Mouse (Mus musculus) embryonic facial prominence, embryonic 11.5 days (tissue): ENCODE results near the gene Ifna7. TPM values are rescaled to one million over a fixed set of nuclear protein-coding genes. Genes with fewer than 3 reads are reported as not detected.
"Not testable (repeated sequence)": the region's sequence is repeated elsewhere in the genome, so short reads cannot be mapped to it uniquely, and the experiment has no call there.

Experiments used
- ATAC-seq: fragments of 200-750 bp; cut with Nextera tagmentation; replicated peaks from 2 replicates; pipeline ENCODE4 v1.8.0; 2017; ENCODE audit warnings: low read depth; ENCODE audit not compliant: insufficient number of reproducible peaks, low FRiP score, low TSS enrichment
- DNase-seq: peaks from one replicate; pipeline ENCODE4 v3.0.0-alpha.2; 2015; ENCODE audit warnings: low spot score
- H3K27ac ChIP-seq: fragments of 300-500 bp; sonication (generic); replicated peaks from 2 replicates; pipeline ENCODE4 v1.5.1; 2014; ENCODE audit warnings: mild to moderate bottlenecking, low read depth, low read length, control low read depth
- H3K27me3 ChIP-seq: fragments of 300-500 bp; sonication (generic); 2 replicates; pipeline ENCODE4 v1.6.1; 2014; ENCODE audit warnings: mild to moderate bottlenecking, low read length, moderate library complexity, mixed read lengths; ENCODE audit not compliant: control insufficient read depth, insufficient read depth
- H3K36me3 ChIP-seq: fragments of 300-500 bp; sonication (generic); replicated peaks from 2 replicates; pipeline ENCODE4 v1.6.1; 2014; ENCODE audit warnings: low read depth, mild to moderate bottlenecking, low read length, moderate library complexity, mixed read lengths; ENCODE audit not compliant: control insufficient read depth, insufficient read depth
- H3K4me1 ChIP-seq: fragments of 300-500 bp; sonication (generic); 2 replicates; pipeline ENCODE4 v1.6.1; 2014; ENCODE audit warnings: low read length, mixed read lengths; ENCODE audit not compliant: control insufficient read depth, insufficient read depth
- H3K4me2 ChIP-seq: fragments of 300-500 bp; sonication (generic); 2 replicates; pipeline ENCODE4 v1.6.1; 2014; ENCODE audit warnings: low read depth, mild to moderate bottlenecking, control low read depth, low read length, moderate library complexity
- H3K4me3 ChIP-seq: fragments of 300-500 bp; sonication (generic); 2 replicates; pipeline ENCODE4 v1.5.1; 2014; ENCODE audit warnings: low read depth, low read length, control low read depth
- H3K9ac ChIP-seq: fragments of 300-500 bp; sonication (generic); replicated peaks from 2 replicates; pipeline ENCODE4 v1.6.1; 2014; ENCODE audit warnings: mild to moderate bottlenecking, control low read depth, low read length
- H3K9me3 ChIP-seq: fragments of 300-500 bp; sonication (generic); replicated peaks from 2 replicates; pipeline ENCODE4 v1.6.1; 2016; ENCODE audit warnings: mild to moderate bottlenecking, low read length, inconsistent platforms, mixed read lengths; ENCODE audit not compliant: control insufficient read depth
- WGBS: fragments of 180-500 bp; shearing (Covaris S2); extraction: QIAGEN DNeasy Blood & Tissue Kit; methylation state at CpG from one replicate; pipeline ENCODE4 v1.1.7; 2014; 5-methylcytosine and 5-hydroxymethylcytosine counted together
- polyA plus RNA-seq: library from polyadenylated mRNA; unstranded; fragments of >200 nt; fragmentation: Nextera tagmentation; extraction: Ambion mirVana; gene quantifications from 2 replicates; pipeline ENCODE4 v1.2.1, GENCODE M21; 2014

Ifna7 gene
- polyA plus RNA-seq, 1 experiment from 2014 or later = not detected

GRCm38 (mm10) chr4:88788402-88788801, 27.6 kb upstream of the Ifna7 start, which contains the start of gene Gm13277:
Gene Gm13277, plus strand, starts transcription at chr4:88788632.
- 0% methylated on average over 3 of the region's 28 CpGs for WGBS
- H3K4me1 ChIP-seq, DNase-seq, H3K27ac ChIP-seq, H3K4me3 ChIP-seq, H3K27me3 ChIP-seq, ATAC-seq, H3K9me3 ChIP-seq, H3K9ac ChIP-seq, H3K36me3 ChIP-seq, H3K4me2 ChIP-seq: not testable (repeated sequence)

GRCm38 (mm10) chr4:88791250-88791649, 24.8 kb upstream of the Ifna7 start, which contains the start of gene Gm13278:
Gene Gm13278, plus strand, starts transcription at chr4:88791550.
- not testable (repeated sequence) for H3K27me3 ChIP-seq, ATAC-seq, H3K36me3 ChIP-seq, H3K27ac ChIP-seq, H3K4me1 ChIP-seq, DNase-seq, H3K9ac ChIP-seq, H3K4me2 ChIP-seq, H3K4me3 ChIP-seq, H3K9me3 ChIP-seq
- WGBS = no CpG with 5 or more reads among the region's 28 CpGs

- H3K27ac ChIP-seq, ATAC-seq, H3K36me3 ChIP-seq, H3K9ac ChIP-seq, H3K4me3 ChIP-seq, H3K4me2 ChIP-seq, H3K4me1 ChIP-seq, H3K9me3 ChIP-seq, DNase-seq, H3K27me3 ChIP-seq: not testable (repeated sequence)
- 1% methylated on average over 9 of the region's 52 CpGs for WGBS
Measured at GRCm38 (mm10) chr4:88793936-88794675, 21.9 kb upstream of the Ifna7 start, which contains the start of gene Gm13275. Gene Gm13275, plus strand, starts transcription at chr4:88794487.

- not testable (repeated sequence) for DNase-seq, H3K4me3 ChIP-seq, H3K27ac ChIP-seq, H3K9ac ChIP-seq, H3K27me3 ChIP-seq, H3K9me3 ChIP-seq, H3K36me3 ChIP-seq, H3K4me1 ChIP-seq, ATAC-seq, H3K4me2 ChIP-seq
- no CpG with 5 or more reads among the region's 28 CpGs for WGBS
Measured at GRCm38 (mm10) chr4:88797097-88797496, 18.9 kb upstream of the Ifna7 start, which contains the start of gene Gm13279. Gene Gm13279, plus strand, starts transcription at chr4:88797397.

- DNase-seq, H3K4me2 ChIP-seq, H3K27ac ChIP-seq, H3K4me1 ChIP-seq, H3K9ac ChIP-seq, H3K9me3 ChIP-seq, ATAC-seq, H3K27me3 ChIP-seq, H3K36me3 ChIP-seq, H3K4me3 ChIP-seq: not testable (repeated sequence)
- WGBS = 10% methylated on average over 3 of the region's 7 CpGs
Measured at GRCm38 (mm10) chr4:88799365-88799764, 16.7 kb upstream of the Ifna7 start, which contains the start of gene Gm13285. Gene Gm13285, plus strand, starts transcription at chr4:88799665.

GRCm38 (mm10) chr4:88802954-88803353, 13.1 kb upstream of the Ifna7 start, which contains the start of gene Gm13287:
Gene Gm13287, plus strand, starts transcription at chr4:88803254.
- no CpG with 5 or more reads among the region's 29 CpGs for WGBS
- not testable (repeated sequence) for H3K9me3 ChIP-seq, H3K4me3 ChIP-seq, ATAC-seq, H3K27ac ChIP-seq, H3K4me1 ChIP-seq, H3K9ac ChIP-seq, H3K4me2 ChIP-seq, DNase-seq, H3K36me3 ChIP-seq, H3K27me3 ChIP-seq

- H3K27ac ChIP-seq, ATAC-seq, H3K4me1 ChIP-seq, H3K4me3 ChIP-seq, H3K27me3 ChIP-seq, H3K36me3 ChIP-seq, H3K9ac ChIP-seq, H3K9me3 ChIP-seq, DNase-seq, H3K4me2 ChIP-seq: not testable (repeated sequence)
- WGBS = no CpG with 5 or more reads among the region's 8 CpGs
Measured at GRCm38 (mm10) chr4:88805231-88805630, 10.8 kb upstream of the Ifna7 start, which contains the start of gene Gm13288. Gene Gm13288, plus strand, starts transcription at chr4:88805531.

- no CpG with 5 or more reads among the region's 34 CpGs for WGBS
- H3K27ac ChIP-seq, H3K9me3 ChIP-seq, ATAC-seq, DNase-seq, H3K4me2 ChIP-seq, H3K36me3 ChIP-seq, H3K9ac ChIP-seq, H3K27me3 ChIP-seq, H3K4me1 ChIP-seq, H3K4me3 ChIP-seq: not testable (repeated sequence)
Measured at GRCm38 (mm10) chr4:88805761-88806160, 10.3 kb upstream of the Ifna7 start.
